Mouse (Mus musculus) c-Kit-positive CD71-negative TER-119-negative erythroid progenitor cells, embryonic 14.5 days (primary cell): ENCODE measurements at regions not wholly inside any gene's neighbourhood (a gene's known extent, or its start where the extent isn't known, plus 50 kb on each side); places are given as distances from the start of the nearest gene placed in this dataset.
"Not testable (repeated sequence)": the region's sequence is repeated elsewhere in the genome, so short reads cannot be mapped to it uniquely, and the experiment has no call there.

ENCODE experiments used
- DNase-seq: peaks from one replicate; pipeline ENCODE4 v3.0.0-alpha.2; 2013; ENCODE audit warnings: low read depth

- DNase-seq, result peak; percentile 0
Measured at GRCm38 (mm10) chrX:15322207-15322839, 1111.4 kb downstream of the H2al1n start.

GRCm38 (mm10) chrX:15322958-15323357 lies 1112.0 kb downstream of the H2al1n start:
- DNase-seq, result no peak

GRCm38 (mm10) chrX:15365135-15365534 lies 1154.2 kb downstream of the H2al1n start:
- not testable (repeated sequence) for DNase-seq
